Mouse (Mus musculus) spleen, adult 2 months (tissue): ENCODE results near the gene Fam104a.

Experiments used
- CTCF ChIP-seq: fragments of 200-500 bp; IDR thresholded peaks from 2 replicates; pipeline ENCODE4 v1.5.1; 2011; ENCODE audit warnings: mild to moderate bottlenecking, inconsistent platforms; ENCODE audit not compliant: insufficient read depth, insufficient read length, insufficient replicate concordance; ENCODE audit errors: extremely low read depth
- POLR2A ChIP-seq: fragments of 200-500 bp; IDR thresholded peaks from 2 replicates; pipeline ENCODE4 v1.6.1; 2011; ENCODE audit warnings: low read depth, low read length, inconsistent platforms

- no peak for TF ChIP-seq CTCF
- no peak for TF ChIP-seq POLR2A
Measured at GRCm38 (mm10) chr11:113666205-113666604, 17.8 kb downstream of the Fam104a start.
